Mouse (Mus musculus) hindbrain, embryonic 10.5 days (tissue): ENCODE measurements around the gene Ssbp3. TPM values are rescaled to one million over a fixed set of nuclear protein-coding genes. Genes with fewer than 3 reads are reported as not detected.

Source experiments
- DNase-seq: peaks from one replicate; pipeline ENCODE4 v3.0.0-alpha.2; 2017; ENCODE audit warnings: low spot score
- H3K27ac ChIP-seq: fragments of 300-500 bp; sonication (generic); 2 replicates; pipeline ENCODE4 v1.5.1; 2016; ENCODE audit warnings: mild to moderate bottlenecking, moderate library complexity
- H3K27me3 ChIP-seq: fragments of 300-500 bp; sonication (generic); 2 replicates; pipeline ENCODE4 v1.6.1; 2016; ENCODE audit warnings: mild to moderate bottlenecking; ENCODE audit not compliant: poor library complexity, insufficient read depth, severe bottlenecking
- H3K36me3 ChIP-seq: fragments of 300-500 bp; sonication (generic); 2 replicates; pipeline ENCODE4 v1.6.1; 2016; ENCODE audit warnings: mild to moderate bottlenecking, moderate library complexity
- H3K4me1 ChIP-seq: fragments of 300-500 bp; sonication (generic); replicated peaks from 2 replicates; pipeline ENCODE4 v1.6.1; 2016; ENCODE audit warnings: mild to moderate bottlenecking
- H3K4me3 ChIP-seq: fragments of 300-500 bp; sonication (generic); 2 replicates; pipeline ENCODE4 v1.5.1; 2016; ENCODE audit warnings: mild to moderate bottlenecking, moderate library complexity
- H3K9me3 ChIP-seq: fragments of 300-500 bp; sonication (generic); 2 replicates; pipeline ENCODE4 v1.6.1; 2016; ENCODE audit warnings: mild to moderate bottlenecking, moderate library complexity
- WGBS: fragments of 180-500 bp; shearing (Covaris S2); methylation state at CpG from one replicate; pipeline ENCODE4 v1.1.7; 2016; 5-methylcytosine and 5-hydroxymethylcytosine counted together
- polyA plus RNA-seq: library from polyadenylated mRNA; unstranded; fragments of >200 nt; fragmentation: Nextera tagmentation; extraction: Ambion mirVana; gene quantifications from 2 replicates; pipeline ENCODE4 v1.2.1, GENCODE M21; 2016

Ssbp3 gene
- polyA plus RNA-seq, 1 experiment from 2014 or later, result 180 TPM

DNA sequence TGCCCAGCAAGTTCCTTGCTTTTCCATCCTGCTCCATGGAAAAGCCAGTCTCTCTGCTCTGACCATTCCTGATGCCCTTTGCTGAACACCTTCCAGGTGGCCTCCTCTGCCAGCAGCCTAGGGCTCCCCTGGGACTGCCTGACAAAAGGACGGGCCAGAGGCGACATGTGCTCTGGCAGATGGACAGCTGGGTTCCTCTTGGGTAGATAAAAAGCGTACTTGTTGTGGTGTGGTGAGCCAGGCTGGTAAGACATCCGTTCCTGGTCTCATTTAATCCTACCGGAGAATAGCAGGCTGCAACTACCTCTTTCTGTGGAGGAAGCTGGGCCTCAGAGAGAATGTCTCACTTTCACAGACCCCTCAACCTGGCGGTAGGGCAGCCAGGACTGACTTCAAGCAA lies 185.5 kb downstream of the Ssbp3 start:
- Histone ChIP-seq H3K4me1 (peaks cover 79% of the 10 kb centered on the region), H3K36me3 (no peaks in the 10 kb centered on the region), H3K9me3 (no peaks in the 10 kb centered on the region), H3K27ac (peak overlapping the region; percentile 78), H3K27me3 (no peaks in the 10 kb centered on the region), H3K4me3 (no peak overlapping the region)
- peak; percentile 28 for DNase-seq
- WGBS, result 33% methylated on average over 6 of the region's 6 CpGs

DNA sequence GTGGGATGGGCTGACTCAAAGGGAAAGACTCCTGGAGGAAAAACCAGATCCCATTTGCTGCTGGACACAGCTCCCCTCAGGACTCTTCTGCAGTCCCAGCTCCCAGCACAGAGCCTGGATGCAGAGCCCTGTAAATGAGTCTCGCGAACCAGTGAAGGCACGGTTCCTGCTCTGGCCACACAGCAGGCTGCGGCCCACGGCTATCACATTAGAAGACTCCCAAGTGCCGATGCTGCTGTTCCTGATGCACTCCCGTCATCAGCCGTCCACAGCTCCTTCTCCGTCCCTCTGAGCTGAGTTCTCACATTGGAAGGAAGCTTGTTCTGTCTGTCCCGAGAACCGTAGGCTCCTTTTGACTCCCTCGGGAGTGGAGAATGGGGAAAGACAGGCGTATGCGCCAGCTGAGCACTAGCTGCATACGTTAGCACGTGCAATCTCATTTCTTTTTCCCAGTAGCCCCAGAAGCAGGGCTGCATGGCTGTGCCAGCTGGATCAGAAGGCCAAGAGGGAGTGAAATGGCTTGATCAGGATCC lies 186.4 kb downstream of the Ssbp3 start, which contains the start of gene Cdcp2:
Gene Cdcp2 (plus strand): TSS at position 51 of the 533 bp plus-strand sequence.
- WGBS, result 46% methylated on average over 16 of the region's 16 CpGs
- DNase-seq, result no peak
- Histone ChIP-seq H3K27ac (peak within 1 kb of the TSS; percentile 78), H3K4me3 (no peak within 1 kb of the TSS), H3K27me3 (no peaks in the 10 kb centered on the region), H3K4me1 (peaks cover 72% of the 10 kb centered on the region), H3K36me3 (no peaks in the 10 kb centered on the region), H3K9me3 (no peaks in the 10 kb centered on the region)

DNA sequence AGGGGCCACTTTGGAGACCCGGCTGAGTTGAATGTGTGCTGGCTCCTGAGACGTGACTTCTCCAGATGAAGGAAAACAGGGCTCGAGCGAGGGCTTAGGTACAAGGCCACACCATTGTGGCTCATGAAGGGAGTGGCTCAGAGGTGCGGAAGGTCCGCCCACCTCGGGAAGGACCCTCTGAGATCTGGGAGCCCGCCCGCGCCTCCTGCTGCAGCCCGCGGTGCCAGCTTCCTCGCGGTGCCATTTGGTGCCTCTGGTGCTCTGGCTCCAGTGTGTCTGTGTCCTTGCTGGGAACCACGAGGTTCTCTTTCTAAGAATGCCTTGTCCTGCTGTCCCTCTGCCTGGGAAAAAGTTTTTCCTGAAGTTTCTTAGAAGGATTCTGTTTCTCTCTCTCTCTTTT lies 187.4 kb downstream of the Ssbp3 start:
- WGBS, result 60% methylated on average over 15 of the region's 15 CpGs
- H3K27me3 ChIP-seq, result no peaks in the 10 kb centered on the region
- no peaks in the 10 kb centered on the region for H3K9me3 ChIP-seq
- H3K4me3 ChIP-seq, result no peak overlapping the region
- peak overlapping the region; percentile 78 for H3K27ac ChIP-seq
- H3K4me1 ChIP-seq, result peaks cover 72% of the 10 kb centered on the region
- no peaks in the 10 kb centered on the region for H3K36me3 ChIP-seq
- DNase-seq, result no peak

DNA sequence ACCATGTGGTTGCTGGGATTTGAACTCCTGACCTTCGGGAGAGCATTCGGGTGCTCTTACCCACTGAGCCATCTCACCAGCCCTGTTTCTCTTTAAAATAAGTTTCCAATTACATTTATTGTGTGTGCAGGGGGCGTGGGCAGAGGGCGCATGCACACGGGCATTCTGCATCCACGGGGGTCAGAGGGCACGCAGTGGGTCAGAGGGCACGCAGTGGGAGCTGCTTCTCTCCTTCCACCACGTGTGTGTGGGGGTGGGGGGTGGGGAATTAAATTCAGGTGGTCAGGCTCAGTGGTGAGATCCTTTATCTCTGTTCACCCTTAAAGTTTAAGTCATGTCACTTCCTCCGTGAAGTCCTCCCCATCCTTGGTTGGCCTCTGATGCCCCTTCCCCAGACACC lies 187.9 kb downstream of the Ssbp3 start:
- DNase-seq, result peak; percentile 31
- peaks cover 68% of the 10 kb centered on the region for H3K4me1 ChIP-seq
- no peak overlapping the region for H3K4me3 ChIP-seq
- no peaks in the 10 kb centered on the region for H3K36me3 ChIP-seq
- no peaks in the 10 kb centered on the region for H3K9me3 ChIP-seq
- 51% methylated on average over 10 of the region's 10 CpGs for WGBS
- no peaks in the 10 kb centered on the region for H3K27me3 ChIP-seq
- no peak overlapping the region for H3K27ac ChIP-seq

DNA sequence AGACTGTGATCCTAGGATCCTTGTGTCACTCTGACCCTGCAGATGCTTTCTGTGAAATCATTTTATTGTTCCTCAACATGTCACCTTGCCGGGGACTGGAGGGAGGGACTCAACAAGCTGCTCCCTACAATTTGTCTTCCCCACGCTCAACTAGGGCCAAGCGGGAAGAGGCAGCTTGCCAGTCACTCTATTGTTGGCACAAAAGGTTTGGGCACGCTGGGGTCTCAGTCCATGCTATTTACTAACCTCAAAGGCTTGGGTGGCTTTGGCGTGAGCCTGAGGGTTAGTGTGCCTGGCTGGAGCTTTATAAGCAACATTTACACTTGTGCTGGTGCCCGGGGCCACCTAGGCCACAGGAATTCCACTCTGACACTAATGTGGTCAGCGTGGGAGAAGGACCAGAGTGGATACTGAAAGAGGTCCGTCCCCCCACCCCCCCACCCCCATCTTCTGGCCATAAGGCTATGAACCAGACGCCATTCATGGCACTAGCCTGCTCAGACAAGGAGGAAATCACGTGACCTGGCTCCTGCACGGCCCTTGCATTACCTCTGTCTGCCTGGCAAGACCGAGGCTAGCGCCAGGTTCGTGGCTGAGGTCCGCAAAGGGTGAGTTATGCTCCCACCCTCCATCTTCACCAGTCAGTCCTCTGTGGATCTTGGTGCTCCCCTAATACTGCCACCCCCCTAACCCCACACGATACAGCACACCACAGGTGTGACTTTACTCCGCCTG lies 188.5 kb downstream of the Ssbp3 start:
- Histone ChIP-seq H3K4me1 (peaks cover 62% of the 10 kb centered on the region), H3K4me3 (no peak overlapping the region), H3K36me3 (no peaks in the 10 kb centered on the region), H3K27me3 (no peaks in the 10 kb centered on the region), H3K9me3 (no peaks in the 10 kb centered on the region), H3K27ac (peak overlapping the region; percentile 17)
- WGBS, result 77% methylated on average over 17 of the region's 17 CpGs
- DNase-seq, result no peak

Other genes starting within 250 kb of the Ssbp3 start
- 100 and 107 TPM in 2 replicates for gene Ttc4, start 231.8 kb upstream of the Ssbp3 start, polyA plus RNA-seq
- not detected in 2 replicates for gene Mroh7, start 179.8 kb upstream of the Ssbp3 start, polyA plus RNA-seq
- not detected in 2 replicates for gene Fam151a, start 176.8 kb upstream of the Ssbp3 start, polyA plus RNA-seq
- gene Acot11, start 105.7 kb upstream of the Ssbp3 start, polyA plus RNA-seq, result 1.8 and 2.2 TPM in 2 replicates
- gene Mrpl37, start 156.2 kb downstream of the Ssbp3 start, polyA plus RNA-seq, result 116 and 121 TPM in 2 replicates
- gene Cyb5rl, start 156.3 kb downstream of the Ssbp3 start, polyA plus RNA-seq, result 7.6 and 8.9 TPM in 2 replicates
- gene Cdcp2, start 186.2 kb downstream of the Ssbp3 start, polyA plus RNA-seq, result 0.30 TPM in 2 replicates